Mouse (Mus musculus) liver, adult 2 months (tissue): ENCODE measurements at regions not wholly inside any gene's neighbourhood (a gene's known extent, or its start where the extent isn't known, plus 50 kb on each side); places are given as distances from the start of the nearest gene placed in this dataset.

Experiments used
- DNase-seq: peaks from one replicate; pipeline ENCODE4 v3.0.0-alpha.2; 2011; ENCODE audit warnings: low read depth, low spot score; ENCODE audit errors: extremely low read depth
- H3K27ac ChIP-seq: fragments of 200-500 bp; replicated peaks from 2 replicates; pipeline ENCODE4 v1.5.1; 2012; ENCODE audit warnings: low read depth, mild to moderate bottlenecking, control low read depth, inconsistent platforms, low read length; ENCODE audit not compliant: insufficient read depth
- H3K27me3 ChIP-seq: fragments of 200-500 bp; 2 replicates; pipeline ENCODE4 v1.6.1; 2012; ENCODE audit warnings: mild to moderate bottlenecking, moderate library complexity, low read length, inconsistent platforms; ENCODE audit not compliant: control insufficient read depth, insufficient read depth
- H3K36me3 ChIP-seq: fragments of 200-500 bp; 2 replicates; pipeline ENCODE4 v1.6.1; 2012; ENCODE audit warnings: low read length, inconsistent platforms; ENCODE audit not compliant: control insufficient read depth, insufficient read depth
- H3K4me1 ChIP-seq: fragments of 200-500 bp; 2 replicates; pipeline ENCODE4 v1.6.1; 2011; ENCODE audit warnings: low read length; ENCODE audit not compliant: control insufficient read depth, insufficient read depth
- H3K4me3 ChIP-seq: fragments of 200-500 bp; 2 replicates; pipeline ENCODE4 v1.5.1; 2011; ENCODE audit warnings: low read depth, mild to moderate bottlenecking, control low read depth, low read length, moderate library complexity; ENCODE audit not compliant: insufficient read depth
- H3K79me2 ChIP-seq: fragments of 200-500 bp; 2 replicates; pipeline ENCODE4 v1.6.1; 2012; ENCODE audit warnings: inconsistent platforms, mild to moderate bottlenecking, low read length, moderate library complexity; ENCODE audit not compliant: control insufficient read depth, insufficient read depth
- H3K9ac ChIP-seq: fragments of 200-500 bp; 2 replicates; pipeline ENCODE4 v1.6.1; 2012; ENCODE audit warnings: low read depth, mild to moderate bottlenecking, control low read depth, inconsistent platforms, low read length
- CTCF ChIP-seq: fragments of 200-500 bp; IDR thresholded peaks from 2 replicates; pipeline ENCODE4 v1.5.1; 2011; ENCODE audit warnings: low read depth, low read length, control low read depth
- POLR2A ChIP-seq: fragments of 200-500 bp; IDR thresholded peaks from 2 replicates; pipeline ENCODE4 v1.6.1; 2011; ENCODE audit warnings: low read length, control low read depth; ENCODE audit not compliant: insufficient read depth; ENCODE audit errors: extremely low read depth
- WGBS: fragments of 180-500 bp; shearing (Covaris S2); methylation state at CpG from one replicate; pipeline ENCODE4 v1.1.7; 2018; 5-methylcytosine and 5-hydroxymethylcytosine counted together

DNA sequence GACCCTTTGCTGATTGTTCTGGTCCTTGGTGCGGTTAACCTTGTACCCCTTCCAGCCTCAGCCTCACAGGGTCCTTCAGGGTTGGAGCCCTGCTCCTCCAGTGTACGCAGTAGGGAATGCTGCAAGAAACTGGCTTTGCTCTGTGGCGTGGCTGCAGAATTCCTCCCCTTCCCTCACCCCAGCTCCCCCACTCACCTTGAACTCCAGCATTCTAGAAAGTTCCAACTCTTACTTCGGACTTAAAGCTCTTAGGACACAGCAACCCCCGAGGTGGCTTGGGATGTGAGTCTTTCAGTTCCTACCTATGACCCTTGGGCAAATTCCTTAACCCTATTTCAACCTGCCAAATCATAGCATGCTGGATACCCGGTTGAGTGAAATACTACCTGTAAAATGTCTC lies 73.3 kb upstream of the 1700024P04Rik start:
- Histone ChIP-seq H3K9ac (no peak overlapping the region), H3K27me3 (no peaks in the 10 kb centered on the region), H3K27ac (no peak overlapping the region), H3K79me2 (no peaks in the 10 kb centered on the region), H3K4me1 (no peaks in the 10 kb centered on the region), H3K4me3 (no peak overlapping the region), H3K36me3 (no peaks in the 10 kb centered on the region)
- WGBS = 72% methylated on average over 6 of the region's 6 CpGs
- TF ChIP-seq CTCF (no peak), POLR2A (no peak)
- peak; percentile 14 for DNase-seq

DNA sequence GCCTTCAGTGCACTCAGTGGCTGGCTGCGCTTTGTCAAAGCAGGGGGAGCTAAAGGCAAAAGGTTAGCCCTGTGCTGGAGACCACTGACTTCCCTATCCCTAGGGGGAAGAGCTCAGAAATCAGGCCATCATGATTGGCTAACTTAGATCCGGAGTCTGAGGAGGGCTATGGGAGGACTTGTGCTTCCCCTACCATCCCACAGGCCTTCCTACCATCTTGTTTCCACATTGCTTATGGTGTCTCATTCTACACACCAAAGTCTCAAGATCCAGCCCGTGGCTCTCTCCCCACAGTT lies 72.9 kb upstream of the 1700024P04Rik start:
- no peaks in the 10 kb centered on the region for H3K36me3 ChIP-seq
- 82% methylated on average over 3 of the region's 3 CpGs for WGBS
- no peaks in the 10 kb centered on the region for H3K4me1 ChIP-seq
- no peak overlapping the region for H3K9ac ChIP-seq
- TF ChIP-seq CTCF (no peak), POLR2A (no peak)
- no peaks in the 10 kb centered on the region for H3K27me3 ChIP-seq
- H3K4me3 ChIP-seq = no peak overlapping the region
- no peak overlapping the region for H3K27ac ChIP-seq
- no peaks in the 10 kb centered on the region for H3K79me2 ChIP-seq
- DNase-seq = no peak

- DNase-seq = no peak
- TF ChIP-seq CTCF (no peak), POLR2A (no peak)
- no peaks in the 10 kb centered on the region for H3K36me3 ChIP-seq
- 72% methylated on average over 19 of the region's 19 CpGs for WGBS
- H3K27ac ChIP-seq = no peak overlapping the region
- no peak overlapping the region for H3K4me3 ChIP-seq
- H3K79me2 ChIP-seq = no peaks in the 10 kb centered on the region
- H3K4me1 ChIP-seq = no peaks in the 10 kb centered on the region
- H3K27me3 ChIP-seq = no peaks in the 10 kb centered on the region
- no peak overlapping the region for H3K9ac ChIP-seq
Measured at GRCm38 (mm10) chr13:99056432-99057292, 72.3 kb upstream of the 1700024P04Rik start.

DNA sequence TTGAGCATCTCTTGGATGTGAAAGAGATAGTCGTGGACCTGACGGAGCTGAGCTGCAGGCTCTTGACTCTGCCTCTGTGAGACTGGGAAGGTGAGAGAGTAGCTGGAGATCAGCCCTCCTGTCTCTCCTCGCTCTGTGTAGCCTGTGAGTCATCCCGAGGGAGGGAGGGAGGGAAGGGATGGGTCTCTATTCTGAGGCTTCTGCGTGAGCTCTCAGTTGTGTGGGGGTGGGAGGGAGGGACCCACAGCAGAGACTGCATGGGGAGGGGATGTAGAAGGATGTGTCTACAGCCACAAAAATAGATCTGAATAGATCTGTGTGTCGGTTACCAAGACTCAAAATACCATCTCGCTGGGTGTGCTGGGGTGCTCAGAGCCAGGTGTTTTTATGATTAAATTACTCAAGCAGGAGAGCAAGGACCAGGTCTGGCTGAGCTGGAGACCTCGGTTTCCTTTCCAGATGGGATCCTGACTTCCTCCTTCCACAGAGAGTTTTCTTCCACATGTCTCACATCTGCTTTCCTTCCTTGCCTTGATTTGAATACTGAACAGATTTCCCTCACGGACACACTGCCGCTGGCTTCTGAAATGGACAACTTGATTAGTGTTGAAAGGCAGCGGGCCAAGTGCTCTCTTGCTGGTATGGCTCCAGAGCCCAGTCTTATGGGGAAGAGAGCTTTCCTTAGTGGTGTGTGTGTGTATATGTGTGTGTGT lies 71.4 kb upstream of the 1700024P04Rik start:
- 64% methylated on average over 11 of the region's 11 CpGs for WGBS
- no peak overlapping the region for H3K4me3 ChIP-seq
- TF ChIP-seq CTCF = no peak
- TF ChIP-seq POLR2A = no peak
- H3K4me1 ChIP-seq = no peaks in the 10 kb centered on the region
- no peaks in the 10 kb centered on the region for H3K36me3 ChIP-seq
- no peak for DNase-seq
- H3K9ac ChIP-seq = no peak overlapping the region
- no peaks in the 10 kb centered on the region for H3K27me3 ChIP-seq
- H3K79me2 ChIP-seq = no peaks in the 10 kb centered on the region
- H3K27ac ChIP-seq = no peak overlapping the region

GRCm38 (mm10) chr13:99052076-99052475 lies 67.7 kb upstream of the 1700024P04Rik start:
- no peak overlapping the region for H3K27ac ChIP-seq
- 0 out of 2 replicates have a peak, but pooled peaks cover 2% of the 10 kb centered on the region for H3K4me1 ChIP-seq
- no peak for DNase-seq
- H3K27me3 ChIP-seq = no peaks in the 10 kb centered on the region
- H3K79me2 ChIP-seq = no peaks in the 10 kb centered on the region
- no peaks in the 10 kb centered on the region for H3K36me3 ChIP-seq
- no peak overlapping the region for H3K9ac ChIP-seq
- H3K4me3 ChIP-seq = no peak overlapping the region
- 97% methylated on average over 1 of the region's 1 CpGs for WGBS
- TF ChIP-seq CTCF = no peak
- no peak for TF ChIP-seq POLR2A

- DNase-seq = no peak
- H3K79me2 ChIP-seq = no peaks in the 10 kb centered on the region
- H3K27me3 ChIP-seq = no peaks in the 10 kb centered on the region
- H3K27ac ChIP-seq = no peak overlapping the region
- 0 out of 2 replicates have a peak, but pooled peaks cover 2% of the 10 kb centered on the region for H3K4me1 ChIP-seq
- H3K9ac ChIP-seq = no peak overlapping the region
- TF ChIP-seq POLR2A = no peak
- TF ChIP-seq CTCF = no peak
- H3K36me3 ChIP-seq = no peaks in the 10 kb centered on the region
- WGBS = 81% methylated on average over 4 of the region's 4 CpGs
- no peak overlapping the region for H3K4me3 ChIP-seq
Measured at GRCm38 (mm10) chr13:99049699-99050098, 65.3 kb upstream of the 1700024P04Rik start.
